ENCODE assay signal across 13 mouse cellular contexts in the genomic region with DNA sequence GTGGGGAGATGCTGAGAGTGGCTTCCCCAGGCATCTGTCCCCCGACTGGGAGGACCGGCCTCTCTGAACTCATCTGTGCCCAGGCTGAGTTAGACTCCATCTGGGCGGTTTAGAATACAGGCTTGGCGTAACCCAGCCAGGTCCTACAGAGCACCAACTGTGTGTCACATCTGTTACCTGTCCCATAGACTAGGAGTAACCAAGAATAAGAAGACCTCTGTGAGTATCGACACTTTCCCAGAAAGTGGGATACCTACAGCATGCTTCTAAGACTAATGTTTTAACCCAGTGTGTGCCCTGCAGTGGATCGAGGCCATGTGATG.
DNase-seq lines count a peak whose midpoint lies in the region; ATAC-seq and TF ChIP-seq lines count a peak whose summit lies in the region.
"Had no signal": no experiment of that assay in that cellular context is flagged by ENCODE, and none has a peak within 500 bp of the region (broad histone marks: within the 10 kb centered on the region; RNA-seq: fewer than 3 reads in every experiment).

No protein-coding gene starts in this region.

- no peak for DNase-seq in heart, postnatal 0 days (ENCODE audit: low spot score)
- no peak for DNase-seq in heart, postnatal 4 days
- DNase-seq in midbrain, postnatal 0 days (ENCODE audit: low spot score): no peak
- no peak for DNase-seq in c-Kit-positive CD71-positive TER-119-positive erythroid progenitor cells, embryonic 14.5 days (ENCODE audit: low spot score)
- DNase-seq: spleen, adult 18-20 months; thymus, postnatal 36 days had no signal

- H3K27me3 ChIP-seq in heart, postnatal 0 days (ENCODE audit: control insufficient read depth, insufficient read depth, low read length): peaks cover 31% of the 10 kb centered on the region
- peaks cover 43% of the 10 kb centered on the region for H3K27me3 ChIP-seq in embryonic facial prominence, embryonic 15.5 days
- peaks cover 32% of the 10 kb centered on the region for H3K27me3 ChIP-seq in hindbrain, embryonic 13.5 days
- no peaks in the 10 kb centered on the region for H3K27me3 ChIP-seq in midbrain, postnatal 0 days (ENCODE audit: insufficient read depth, low read length)

- 40% methylated on average over 6 of the region's 6 CpGs for WGBS in heart, postnatal 0 days
- WGBS in embryonic facial prominence, embryonic 15.5 days: 39% methylated on average over 6 of the region's 6 CpGs
- 27% methylated on average over 6 of the region's 6 CpGs for WGBS in hindbrain, embryonic 13.5 days
- 39% methylated on average over 6 of the region's 6 CpGs for WGBS in midbrain, postnatal 0 days

- no peaks in the 10 kb centered on the region for H3K4me1 ChIP-seq in heart, postnatal 0 days (ENCODE audit: control insufficient read depth, insufficient read depth)
- H3K4me1 ChIP-seq in embryonic facial prominence, embryonic 15.5 days: peaks cover 15% of the 10 kb centered on the region
- H3K4me1 ChIP-seq in hindbrain, embryonic 13.5 days (replicated peaks): peaks cover 30% of the 10 kb centered on the region
- peaks cover 8% of the 10 kb centered on the region; the same call in 1 of the 2 replicates for H3K4me1 ChIP-seq in midbrain, postnatal 0 days (ENCODE audit: insufficient read depth, low read length)

- no peak for ATAC-seq in heart, postnatal 0 days (ENCODE audit: insufficient read depth, low read depth)
- no peak for ATAC-seq in embryonic facial prominence, embryonic 15.5 days (ENCODE audit: insufficient number of reproducible peaks, low FRiP score, low TSS enrichment, low read depth)
- ATAC-seq in hindbrain, embryonic 13.5 days (ENCODE audit: low FRiP score): 0 out of 2 replicates have a peak, but pooled peaks have one; percentile 4
- ATAC-seq in midbrain, postnatal 0 days (ENCODE audit: low FRiP score): no peak
- no peak for ATAC-seq in megakaryocyte-erythroid progenitor cell, adult 5-6 weeks (replicated peaks; ENCODE audit: low FRiP score, low TSS enrichment, poor library complexity, severe bottlenecking)
- ATAC-seq: inflammation-experienced regulatory T-cells, adult 6 months had no signal

- no peak for TF ChIP-seq EP300 in heart, postnatal 0 days (IDR thresholded peaks at IDR 0.05; ENCODE audit: low read depth)

- TF ChIP-seq CTCF in heart, postnatal 0 days (IDR thresholded peaks at IDR 0.05; ENCODE audit: low read depth): no peak
- no peak for TF ChIP-seq CTCF in midbrain, postnatal 0 days (IDR thresholded peaks at IDR 0.05)

- H3K9ac ChIP-seq in heart, postnatal 0 days (replicated peaks; ENCODE audit: low read depth, low read length): no peak overlapping the region
- H3K9ac ChIP-seq in embryonic facial prominence, embryonic 15.5 days: no peak overlapping the region
- H3K9ac ChIP-seq in hindbrain, embryonic 13.5 days: peak overlapping the region; percentile 60
- H3K9ac ChIP-seq in midbrain, postnatal 0 days (replicated peaks; ENCODE audit: low read length, poor library complexity, severe bottlenecking): 0 out of 2 replicates have a peak overlapping the region, but pooled peaks have one; percentile 29
- H3K9ac ChIP-seq: lung, embryonic 15.5 days had no signal

- H3K9me3 ChIP-seq in heart, postnatal 0 days (replicated peaks; ENCODE audit: control insufficient read depth, low read length): no peaks in the 10 kb centered on the region
- H3K9me3 ChIP-seq in embryonic facial prominence, embryonic 15.5 days (replicated peaks): no peaks in the 10 kb centered on the region
- H3K9me3 ChIP-seq in hindbrain, embryonic 13.5 days: no peaks in the 10 kb centered on the region; the same call in 1 of the 2 replicates
- H3K9me3 ChIP-seq in midbrain, postnatal 0 days (ENCODE audit: low read length): no peaks in the 10 kb centered on the region
- H3K9me3 ChIP-seq: lung, embryonic 15.5 days had no signal

- no peak overlapping the region for H3K27ac ChIP-seq in heart, postnatal 0 days (ENCODE audit: low read depth)
- H3K27ac ChIP-seq in embryonic facial prominence, embryonic 15.5 days (replicated peaks): no peak overlapping the region
- peak overlapping the region; percentile 80 for H3K27ac ChIP-seq in hindbrain, embryonic 13.5 days
- no peak overlapping the region for H3K27ac ChIP-seq in midbrain, postnatal 0 days (ENCODE audit: low read depth, low read length)
- H3K27ac ChIP-seq: lung, embryonic 15.5 days had no signal

- H3K4me2 ChIP-seq in heart, postnatal 0 days (ENCODE audit: low read depth, low read length): peak overlapping the region; percentile 36; the same call in 1 of the 2 replicates
- H3K4me2 ChIP-seq in embryonic facial prominence, embryonic 15.5 days (replicated peaks): peak overlapping the region; percentile 30; the same call in 1 of the 2 replicates
- H3K4me2 ChIP-seq in hindbrain, embryonic 13.5 days: peak overlapping the region; percentile 44
- peak overlapping the region; percentile 37 for H3K4me2 ChIP-seq in midbrain, postnatal 0 days (ENCODE audit: low read depth, low read length, poor library complexity, severe bottlenecking)

- no peak overlapping the region for H3K4me3 ChIP-seq in heart, postnatal 0 days (ENCODE audit: low read depth, low read length)
- no peak overlapping the region for H3K4me3 ChIP-seq in embryonic facial prominence, embryonic 15.5 days (replicated peaks)
- peak overlapping the region; percentile 14; the same call in 1 of the 2 replicates for H3K4me3 ChIP-seq in hindbrain, embryonic 13.5 days
- no peak overlapping the region; the same call in 1 of the 2 replicates for H3K4me3 ChIP-seq in midbrain, postnatal 0 days (ENCODE audit: low read depth, low read length)
- H3K4me3 ChIP-seq: lung, embryonic 15.5 days; myocyte had no signal

- no peaks in the 10 kb centered on the region for H3K36me3 ChIP-seq in heart, postnatal 0 days (replicated peaks; ENCODE audit: control insufficient read depth, insufficient read depth, low read length)
- H3K36me3 ChIP-seq in embryonic facial prominence, embryonic 15.5 days: no peaks in the 10 kb centered on the region
- H3K36me3 ChIP-seq in hindbrain, embryonic 13.5 days: no peaks in the 10 kb centered on the region
- no peaks in the 10 kb centered on the region for H3K36me3 ChIP-seq in midbrain, postnatal 0 days (ENCODE audit: insufficient read depth, low read length)
- H3K36me3 ChIP-seq: G1E; lung, embryonic 15.5 days had no signal

Comparison
In these comparisons a context has a peak if more than half of its experiments do, and no peak if none do; other contexts are left out.
1. H3K9ac ChIP-seq: peak in hindbrain, embryonic 13.5 days (single experiment) and midbrain, postnatal 0 days (single experiment); none in heart, postnatal 0 days (single experiment) and embryonic facial prominence, embryonic 15.5 days (single experiment).
2. Peak in every context shown above with its lines, with median percentiles within 50 percentile points of each other: H3K4me2 ChIP-seq.